Mouse (Mus musculus) embryonic facial prominence, embryonic 10.5 days (tissue): ENCODE measurements around the gene Kras. TPM values are rescaled to one million over a fixed set of nuclear protein-coding genes. Genes with fewer than 3 reads are reported as not detected.

ENCODE experiments used
- DNase-seq: peaks from one replicate; pipeline ENCODE4 v3.0.0-alpha.2; 2017; ENCODE audit warnings: low spot score
- H3K27ac ChIP-seq: fragments of 300-500 bp; sonication (generic); replicated peaks from 2 replicates; pipeline ENCODE4 v1.5.1; 2016; ENCODE audit warnings: mild to moderate bottlenecking
- H3K27me3 ChIP-seq: fragments of 300-500 bp; sonication (generic); replicated peaks from 2 replicates; pipeline ENCODE4 v1.6.1; 2016; ENCODE audit warnings: low read depth, mild to moderate bottlenecking; ENCODE audit not compliant: poor library complexity, severe bottlenecking
- H3K36me3 ChIP-seq: fragments of 300-500 bp; sonication (generic); replicated peaks from 2 replicates; pipeline ENCODE4 v1.6.1; 2016; ENCODE audit warnings: mild to moderate bottlenecking, moderate library complexity
- H3K4me1 ChIP-seq: fragments of 300-500 bp; sonication (generic); 2 replicates; pipeline ENCODE4 v1.6.1; 2016
- H3K4me3 ChIP-seq: fragments of 300-500 bp; sonication (generic); 2 replicates; pipeline ENCODE4 v1.5.1; 2016; ENCODE audit warnings: mild to moderate bottlenecking, moderate library complexity
- H3K9me3 ChIP-seq: fragments of 300-500 bp; sonication (generic); 2 replicates; pipeline ENCODE4 v1.6.1; 2016; ENCODE audit warnings: mild to moderate bottlenecking
- WGBS: fragments of 180-500 bp; shearing (Covaris S2); methylation state at CpG from one replicate; pipeline ENCODE4 v1.1.7; 2016; 5-methylcytosine and 5-hydroxymethylcytosine counted together
- polyA plus RNA-seq: library from polyadenylated mRNA; unstranded; fragments of >200 nt; fragmentation: Nextera tagmentation; extraction: Ambion mirVana; gene quantifications from 2 replicates; pipeline ENCODE4 v1.2.1, GENCODE M21; 2016

Gene Kras
- polyA plus RNA-seq, 1 experiment from 2014 or later, result 89.7 TPM

DNA sequence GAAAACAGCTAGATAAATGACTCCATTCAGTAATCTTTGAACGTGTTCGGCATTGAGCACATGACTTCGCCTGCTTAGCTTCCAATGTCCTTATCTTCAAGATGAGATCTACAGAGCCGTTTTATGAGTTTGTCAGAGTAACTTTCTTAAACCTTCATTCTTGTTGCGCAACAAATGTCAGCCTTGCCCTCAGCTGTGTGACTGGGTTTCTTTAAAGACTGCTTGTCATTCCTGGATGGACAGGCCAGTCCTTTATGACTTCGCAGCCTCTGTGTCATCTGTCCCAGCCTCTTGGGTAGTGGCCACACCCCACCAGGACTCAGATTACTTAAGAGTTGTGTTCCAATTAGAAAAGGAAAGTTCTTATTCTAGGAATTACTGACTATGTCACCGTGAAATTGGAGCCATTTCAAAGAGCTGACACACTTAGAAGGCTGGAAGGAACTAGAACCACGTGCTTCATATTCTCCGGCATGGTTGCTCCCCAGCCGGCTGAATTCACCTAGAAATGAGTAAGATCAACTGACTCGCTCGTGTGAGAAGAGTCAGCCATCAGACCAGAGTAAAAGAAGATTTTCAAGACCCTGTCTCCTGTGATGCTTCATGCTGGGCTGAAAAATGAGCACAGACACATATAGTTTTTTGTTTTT is 24.1 kb upstream of the Kras start:
- H3K4me3 ChIP-seq, result no peak overlapping the region
- WGBS, result 76% methylated on average over 12 of the region's 12 CpGs

DNA sequence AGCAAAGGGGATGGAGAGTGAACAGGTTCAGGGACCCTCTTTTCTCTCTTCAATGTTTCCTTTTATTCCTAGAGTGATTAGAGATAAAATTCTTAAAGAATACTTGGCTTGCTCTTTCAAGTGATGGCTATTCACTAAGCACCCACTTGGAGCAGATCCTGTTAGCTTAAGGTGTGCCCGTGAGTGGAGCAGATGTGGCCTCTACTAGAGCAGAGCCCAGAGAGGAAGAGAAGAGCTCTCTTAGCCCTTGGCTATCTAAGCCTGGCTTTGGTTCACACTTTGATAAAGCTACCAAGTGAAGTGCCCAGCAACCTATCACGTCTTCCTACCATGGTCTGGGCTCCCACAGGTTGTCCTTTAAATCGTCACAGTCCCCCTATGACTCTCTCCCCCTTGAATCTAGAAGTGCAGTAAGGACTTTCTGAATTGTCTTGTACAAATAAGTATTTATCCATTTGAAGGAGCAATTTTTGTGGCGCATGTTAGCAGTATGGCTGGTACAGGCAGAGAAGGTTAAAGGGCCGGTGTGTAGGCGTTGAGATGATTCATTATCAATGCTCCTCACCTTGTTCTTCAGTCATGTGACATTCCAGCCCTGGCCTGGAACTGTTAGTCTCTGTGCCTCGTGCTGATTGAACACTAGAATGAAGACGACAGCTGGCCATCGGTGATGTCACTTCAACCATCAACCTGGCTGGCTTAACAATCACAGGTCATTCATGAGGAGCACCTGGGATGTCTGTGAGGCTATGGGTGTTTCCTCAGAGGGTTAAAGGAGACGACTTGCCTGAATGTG is 22.3 kb upstream of the Kras start:
- Histone ChIP-seq H3K4me3 (no peak overlapping the region), H3K9me3 (no peaks in the 10 kb centered on the region)
- WGBS, result 86% methylated on average over 10 of the region's 10 CpGs

More for the DNA sequence above, 24.1 kb upstream of the Kras start:
- DNase-seq, result no peak
- Histone ChIP-seq H3K27me3 (peaks cover 16% of the 10 kb centered on the region), H3K9me3 (no peaks in the 10 kb centered on the region), H3K4me1 (peaks cover 15% of the 10 kb centered on the region), H3K27ac (no peak overlapping the region), H3K36me3 (no peaks in the 10 kb centered on the region)

DNA sequence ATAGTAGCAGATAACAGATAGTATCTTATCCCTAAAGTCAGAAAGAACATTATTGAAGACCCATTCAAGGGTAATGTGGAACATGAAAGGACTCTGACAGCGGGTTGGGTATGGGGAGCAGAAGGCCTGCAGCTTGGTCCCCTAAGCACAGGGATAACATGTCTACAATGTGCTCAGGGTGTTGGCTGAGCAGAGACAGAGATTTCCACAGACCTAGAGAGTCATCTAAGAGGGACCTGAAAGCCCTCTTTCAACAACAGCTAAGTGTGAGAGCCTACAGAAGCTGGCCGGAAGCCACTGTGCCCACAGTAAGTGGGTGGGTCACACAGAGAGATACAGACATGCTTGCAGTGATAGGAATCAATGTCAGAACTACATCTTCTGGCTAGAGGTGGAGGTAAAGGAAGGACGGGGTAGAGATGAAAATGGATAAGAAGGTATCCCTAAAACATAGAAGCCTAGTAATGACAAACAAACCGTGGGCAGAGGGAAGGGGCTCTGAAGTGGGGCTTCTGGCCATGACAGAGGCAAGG is 19.3 kb upstream of the Kras start:
- Histone ChIP-seq H3K4me1 (no peaks in the 10 kb centered on the region), H3K27ac (no peak overlapping the region), H3K9me3 (no peaks in the 10 kb centered on the region), H3K4me3 (no peak overlapping the region), H3K36me3 (no peaks in the 10 kb centered on the region), H3K27me3 (no peaks in the 10 kb centered on the region)
- 93% methylated on average over 4 of the region's 4 CpGs for WGBS
- no peak for DNase-seq

More for the DNA sequence above, 22.3 kb upstream of the Kras start:
- no peak for DNase-seq
- Histone ChIP-seq H3K27ac (no peak overlapping the region), H3K27me3 (peaks cover 15% of the 10 kb centered on the region), H3K36me3 (no peaks in the 10 kb centered on the region), H3K4me1 (peaks cover 15% of the 10 kb centered on the region)

DNA sequence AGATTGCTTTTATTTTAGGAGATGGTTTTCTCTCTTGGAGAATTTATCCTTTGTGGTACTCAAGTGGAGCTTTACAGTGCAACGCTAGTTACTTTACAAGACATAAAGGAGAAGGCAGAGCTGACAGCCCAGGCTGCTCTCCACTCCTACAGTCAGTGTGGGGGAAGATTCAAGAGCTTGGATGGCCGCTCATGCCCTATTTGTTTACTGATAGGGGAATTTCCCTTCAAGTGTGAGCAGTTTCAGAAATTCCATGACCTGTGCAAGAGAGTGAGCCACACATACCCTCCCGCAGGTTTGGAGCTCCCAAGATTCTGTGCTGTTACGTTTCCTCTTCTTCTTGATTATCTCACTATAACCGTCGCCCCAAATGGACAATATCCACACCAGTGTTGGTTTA is 17.7 kb upstream of the Kras start:
- no peaks in the 10 kb centered on the region for H3K36me3 ChIP-seq
- no peak for DNase-seq
- no peaks in the 10 kb centered on the region for H3K9me3 ChIP-seq
- H3K27me3 ChIP-seq, result no peaks in the 10 kb centered on the region
- WGBS, result 85% methylated on average over 6 of the region's 6 CpGs
- no peaks in the 10 kb centered on the region for H3K4me1 ChIP-seq
- H3K4me3 ChIP-seq, result no peak overlapping the region
- no peak overlapping the region for H3K27ac ChIP-seq

DNA sequence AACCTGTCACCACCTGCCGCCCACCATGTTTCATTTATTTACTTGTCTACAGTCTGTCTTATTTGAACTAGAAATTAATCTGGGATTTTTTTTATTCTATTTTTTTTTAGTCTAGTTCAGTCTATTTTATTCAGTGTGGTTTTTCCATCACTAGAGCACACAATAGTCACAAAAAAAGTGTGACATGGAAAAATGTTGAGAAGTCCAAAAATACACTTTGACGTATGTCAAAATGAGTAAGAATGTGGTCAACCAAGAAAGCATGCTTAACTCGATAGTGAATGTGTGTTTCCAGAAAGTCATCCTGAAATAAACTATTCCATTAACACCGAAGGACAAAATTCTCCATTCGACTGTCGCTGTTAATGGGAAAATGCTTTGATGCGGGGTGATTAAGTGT is 12.3 kb upstream of the Kras start:
- Histone ChIP-seq H3K27me3 (no peaks in the 10 kb centered on the region), H3K27ac (no peak overlapping the region), H3K4me3 (no peak overlapping the region), H3K9me3 (no peaks in the 10 kb centered on the region), H3K4me1 (0 out of 2 replicates have a peak, but pooled peaks cover 5% of the 10 kb centered on the region), H3K36me3 (no peaks in the 10 kb centered on the region)
- DNase-seq, result no peak
- WGBS, result 86% methylated on average over 7 of the region's 7 CpGs

DNA sequence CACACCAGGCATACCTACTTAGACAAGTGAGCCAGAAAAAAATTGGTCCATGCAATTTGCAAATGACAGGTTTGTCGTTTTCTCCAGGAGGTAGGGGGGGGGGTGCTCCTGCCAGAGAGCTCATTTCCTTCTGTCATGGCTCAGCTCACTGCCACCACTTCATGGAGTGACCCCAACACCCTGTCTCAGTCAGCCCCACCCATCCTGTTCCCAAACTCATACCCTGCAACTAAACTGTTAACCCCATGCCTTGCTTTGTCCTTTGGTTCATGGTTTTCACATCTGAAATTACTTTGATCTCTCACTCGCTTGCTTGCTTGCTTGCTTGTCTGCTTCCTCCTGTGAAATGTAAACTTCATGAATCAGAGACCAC is 6.6 kb upstream of the Kras start:
- no peaks in the 10 kb centered on the region for H3K36me3 ChIP-seq
- H3K9me3 ChIP-seq, result no peaks in the 10 kb centered on the region
- peaks cover 6% of the 10 kb centered on the region; the same call in 1 of the 2 replicates for H3K4me1 ChIP-seq
- no peak overlapping the region for H3K4me3 ChIP-seq
- no peak for DNase-seq
- no peak overlapping the region for H3K27ac ChIP-seq
- peaks cover 6% of the 10 kb centered on the region for H3K27me3 ChIP-seq
- WGBS, result 43% methylated on average over 2 of the region's 2 CpGs

DNA sequence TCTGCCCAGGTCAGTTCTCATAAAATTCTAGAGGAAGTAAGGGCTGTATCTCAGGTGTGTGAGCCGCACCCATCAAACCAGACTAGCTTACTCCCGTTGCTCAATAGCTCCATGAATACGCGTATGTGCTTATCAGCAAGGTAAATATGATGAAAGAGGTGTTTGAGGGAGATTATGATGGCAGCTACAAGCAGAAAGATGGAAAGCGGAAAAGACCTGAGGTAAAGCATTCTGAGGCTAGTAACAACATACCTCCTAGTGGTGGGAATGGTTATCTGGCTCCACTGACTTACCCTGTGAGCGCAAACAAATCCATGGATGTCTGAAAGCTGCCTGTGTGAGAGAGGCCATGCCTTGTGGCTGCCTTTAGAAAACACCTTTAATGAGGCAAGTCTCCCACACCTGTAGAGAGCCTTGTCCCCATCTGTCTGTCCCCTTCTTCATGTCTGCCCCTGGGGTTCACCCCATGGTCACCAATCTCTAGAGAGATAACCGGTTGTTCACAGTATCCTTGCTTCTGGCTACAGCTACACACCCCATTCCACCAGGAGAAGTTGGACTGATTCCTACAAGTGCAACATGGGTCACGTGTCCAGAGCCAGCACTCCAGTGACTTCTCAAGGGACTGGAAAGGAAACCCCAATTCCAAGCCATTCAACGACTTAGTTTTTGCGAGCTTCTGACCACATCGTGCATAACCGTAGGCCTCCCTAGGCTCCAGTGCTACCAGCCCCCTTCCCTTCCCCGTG is 6.1 kb upstream of the Kras start:
- H3K27me3 ChIP-seq, result peaks cover 11% of the 10 kb centered on the region
- no peaks in the 10 kb centered on the region for H3K36me3 ChIP-seq
- DNase-seq, result no peak
- H3K4me1 ChIP-seq, result peaks cover 5% of the 10 kb centered on the region; the same call in 1 of the 2 replicates
- H3K4me3 ChIP-seq, result no peak overlapping the region
- H3K9me3 ChIP-seq, result no peaks in the 10 kb centered on the region
- WGBS, result 83% methylated on average over 13 of the region's 13 CpGs
- no peak overlapping the region for H3K27ac ChIP-seq

DNA sequence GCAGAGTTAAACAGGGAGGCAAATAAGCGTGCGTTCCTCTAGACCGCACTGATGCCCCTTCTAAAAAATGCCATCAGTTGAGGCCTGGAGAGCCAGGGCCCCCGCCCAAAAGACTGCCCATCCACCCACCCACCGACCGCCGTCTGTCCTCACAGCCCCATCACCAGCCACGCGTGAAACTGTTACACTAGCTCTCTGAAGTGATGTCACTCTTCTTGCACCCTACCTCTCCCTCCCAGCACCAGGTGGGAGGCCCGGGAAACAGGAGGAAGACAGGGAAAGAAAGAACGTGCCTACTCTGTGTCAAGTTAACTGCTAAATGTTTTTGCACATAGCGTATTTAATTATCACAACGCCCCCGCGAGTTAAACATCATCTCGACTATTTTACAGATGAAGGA is 781 bp upstream of the Kras start:
- peaks cover 25% of the 10 kb centered on the region for H3K4me1 ChIP-seq
- no peak for DNase-seq
- no peaks in the 10 kb centered on the region for H3K9me3 ChIP-seq
- peaks cover 12% of the 10 kb centered on the region for H3K27me3 ChIP-seq
- H3K27ac ChIP-seq, result peak overlapping the region; percentile 96
- WGBS, result 13% methylated on average over 16 of the region's 16 CpGs
- H3K4me3 ChIP-seq, result peak overlapping the region; percentile 95
- peaks cover 12% of the 10 kb centered on the region for H3K36me3 ChIP-seq

DNA sequence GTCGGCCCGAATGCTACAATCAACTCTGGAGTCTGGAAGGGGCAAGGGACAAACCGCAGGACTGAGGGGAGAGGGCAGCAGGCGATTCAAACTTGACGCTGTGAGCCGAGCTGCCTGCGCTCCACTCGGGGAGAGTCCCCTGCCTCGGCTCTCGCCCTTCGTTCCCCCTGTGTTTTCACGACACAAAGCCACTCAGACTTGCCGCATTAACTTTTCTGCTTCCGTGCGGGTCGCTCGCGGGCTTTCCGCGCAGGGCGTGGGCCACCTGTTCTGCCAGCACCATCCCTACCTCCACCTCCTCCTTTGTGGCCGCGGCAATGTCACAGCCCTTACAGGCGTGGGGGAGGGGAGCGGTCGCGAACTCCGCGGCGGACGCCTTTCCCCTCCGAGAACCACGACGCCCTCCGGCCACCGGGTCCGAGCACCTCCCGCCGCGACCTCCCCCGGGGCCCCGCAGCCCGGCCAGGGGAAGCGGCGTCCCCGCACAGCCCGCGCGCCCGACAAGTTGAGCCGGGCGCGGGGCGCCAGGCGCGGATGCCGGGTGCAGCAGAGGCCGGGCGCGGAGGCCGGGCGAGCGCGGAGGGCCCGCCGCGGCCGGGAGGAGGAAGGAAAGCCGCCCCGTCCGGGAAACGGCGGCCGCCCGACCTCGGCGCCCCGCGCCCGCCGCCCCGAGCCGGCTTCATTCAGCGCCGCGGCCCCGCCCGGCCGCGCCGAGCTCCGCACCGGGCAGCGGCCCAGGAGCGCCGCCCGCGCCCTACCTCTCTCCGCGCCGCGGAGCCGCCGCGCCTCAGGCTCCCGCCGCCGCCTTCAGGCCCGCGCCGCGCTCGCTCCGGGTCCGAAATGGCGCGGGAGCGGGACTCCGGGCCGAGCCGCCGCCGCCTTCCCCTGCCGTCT is 501 bp downstream of the Kras start:
- 2% methylated on average over 124 of the region's 124 CpGs for WGBS

DNA sequence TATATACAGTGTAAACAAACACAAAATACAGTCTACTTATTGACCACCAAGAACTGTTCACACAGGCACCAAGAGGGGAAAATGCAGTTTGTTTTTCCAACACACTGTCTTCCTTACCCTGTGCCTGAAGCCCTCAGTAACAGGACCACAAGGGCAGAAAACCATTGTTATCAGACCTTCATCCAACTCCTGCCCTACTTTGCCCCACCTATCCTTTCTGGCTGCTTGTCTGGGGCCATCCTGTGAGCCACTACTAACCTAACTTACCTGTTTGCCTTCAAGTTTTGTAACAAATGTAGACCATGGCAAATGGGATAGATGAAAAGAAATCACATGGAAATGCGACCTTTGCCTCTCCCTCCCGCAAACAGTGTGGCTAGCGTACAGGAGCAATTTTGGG is 2.2 kb downstream of the Kras start:
- peak overlapping the region; percentile 95; the same call in 1 of the 2 replicates for H3K4me3 ChIP-seq
- DNase-seq, result no peak

More for the DNA sequence above, 501 bp downstream of the Kras start:
- peaks cover 25% of the 10 kb centered on the region for H3K4me1 ChIP-seq
- DNase-seq, result peak; percentile 73
- peak overlapping the region; percentile 96 for H3K27ac ChIP-seq
- H3K4me3 ChIP-seq, result peak overlapping the region; percentile 95
- no peaks in the 10 kb centered on the region for H3K9me3 ChIP-seq
- peaks cover 24% of the 10 kb centered on the region for H3K36me3 ChIP-seq
- peaks cover 12% of the 10 kb centered on the region for H3K27me3 ChIP-seq

DNA sequence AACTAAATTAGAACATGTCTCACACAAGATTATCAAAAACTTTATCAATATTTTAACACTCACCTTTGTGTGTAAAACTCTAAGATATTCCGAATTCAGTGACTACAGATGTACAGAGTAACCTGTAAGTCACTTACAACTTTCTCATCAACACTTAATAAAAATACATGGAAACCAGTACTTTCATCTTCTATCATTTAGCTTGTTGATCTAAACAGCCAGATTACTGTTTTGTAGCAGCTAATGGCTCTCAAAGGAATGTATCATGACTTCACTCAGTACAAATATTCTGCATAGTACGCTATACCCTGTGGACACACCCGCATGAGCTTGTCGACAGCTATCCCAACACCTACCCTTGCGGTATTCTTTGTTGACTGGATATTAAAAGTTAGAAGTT is 3.2 kb downstream of the Kras start:
- Histone ChIP-seq H3K4me3 (no peak overlapping the region), H3K36me3 (peaks cover 37% of the 10 kb centered on the region), H3K4me1 (peaks cover 25% of the 10 kb centered on the region), H3K27ac (no peak overlapping the region), H3K9me3 (no peaks in the 10 kb centered on the region), H3K27me3 (peaks cover 7% of the 10 kb centered on the region)
- DNase-seq, result no peak
- 95% methylated on average over 5 of the region's 5 CpGs for WGBS

More for the DNA sequence above, 2.2 kb downstream of the Kras start:
- Histone ChIP-seq H3K9me3 (no peaks in the 10 kb centered on the region), H3K27ac (no peak overlapping the region), H3K4me1 (peaks cover 25% of the 10 kb centered on the region), H3K27me3 (peaks cover 12% of the 10 kb centered on the region), H3K36me3 (peaks cover 36% of the 10 kb centered on the region)
- 67% methylated on average over 3 of the region's 3 CpGs for WGBS
